In genomic region chr11:105520398-105520797, GRCm38 (mm10) we compare ENCODE assay signal across 26 mouse cellular contexts.
DNase-seq lines count a peak whose midpoint lies in the region; ATAC-seq lines count a peak whose summit lies in the region.
"Had no signal": no experiment of that assay in that cellular context is flagged by ENCODE, and none has a peak within 500 bp of the region (broad histone marks: within the 10 kb centered on the region; RNA-seq: fewer than 3 reads in every experiment).

No protein-coding gene starts in this region.

- H3K4me2 ChIP-seq in forebrain, embryonic 14.5 days (ENCODE audit: low read length), result no peak overlapping the region
- no peak overlapping the region for H3K4me2 ChIP-seq in forebrain, embryonic 12.5 days
- H3K4me2 ChIP-seq in liver, embryonic 11.5 days, result no peak overlapping the region
- H3K4me2 ChIP-seq: embryonic facial prominence, embryonic 12.5 days; heart, embryonic 13.5 days; hindbrain, embryonic 14.5 days; limb, embryonic 12.5 days; lung, embryonic 15.5 days; midbrain, embryonic 11.5 days had no signal

- peak; percentile 54 for DNase-seq in forebrain, embryonic 14.5 days (ENCODE audit: low spot score)
- peak; percentile 49 to 59 for DNase-seq in right cerebral cortex, postnatal 10 days (ENCODE audit: low spot score in 2 of 2)
- no peak for DNase-seq in right cerebral cortex, postnatal 4 days
- DNase-seq in cerebellum, adult 9-11 months, result peak; percentile 49
- DNase-seq in retina, postnatal 1 day, result no peak
- no peak for DNase-seq in liver, embryonic 11.5 days (ENCODE audit: low spot score)
- DNase-seq in T-cell, adult 2 months (ENCODE audit: low spot score), result no peak
- DNase-seq: adrenal gland, postnatal 25 days; embryo, embryonic 11 days; heart, adult 2 months; heart, postnatal 10 days; kidney, adult 11 months; kidney, postnatal 14 days; layer of hippocampus, adult 9-11 months; lung, postnatal 36 days; right cerebral cortex, adult 18-20 months; thymus, adult 2 months had no signal

- no peak overlapping the region for H3K27ac ChIP-seq in forebrain, embryonic 14.5 days (ENCODE audit: low read depth, low read length)
- no peak overlapping the region for H3K27ac ChIP-seq in forebrain, embryonic 12.5 days
- no peak overlapping the region for H3K27ac ChIP-seq in liver, embryonic 11.5 days (ENCODE audit: low read depth, low read length)
- H3K27ac ChIP-seq: embryonic facial prominence, embryonic 12.5 days; heart, adult 2 months; heart, embryonic 13.5 days; hindbrain, embryonic 14.5 days; limb, embryonic 12.5 days; lung, embryonic 15.5 days had no signal

- no peaks in the 10 kb centered on the region for H3K27me3 ChIP-seq in forebrain, embryonic 14.5 days (replicated peaks; ENCODE audit: control insufficient read depth, insufficient read depth, low read length)
- H3K27me3 ChIP-seq in forebrain, embryonic 12.5 days, result no peaks in the 10 kb centered on the region
- no peaks in the 10 kb centered on the region for H3K27me3 ChIP-seq in liver, embryonic 11.5 days (replicated peaks; ENCODE audit: control insufficient read depth, insufficient read depth, low read length)
- H3K27me3 ChIP-seq: embryonic facial prominence, embryonic 12.5 days; heart, embryonic 13.5 days; limb, embryonic 12.5 days; lung, embryonic 15.5 days; Patski had no signal

- 85% methylated on average over 3 of the region's 3 CpGs for WGBS in forebrain, embryonic 14.5 days
- 87% methylated on average over 3 of the region's 3 CpGs for WGBS in forebrain, embryonic 12.5 days
- WGBS in liver, embryonic 11.5 days, result 85% methylated on average over 3 of the region's 3 CpGs

- H3K9me3 ChIP-seq in forebrain, embryonic 14.5 days (replicated peaks; ENCODE audit: control insufficient read depth, low read length), result no peaks in the 10 kb centered on the region
- no peaks in the 10 kb centered on the region for H3K9me3 ChIP-seq in forebrain, embryonic 12.5 days
- no peaks in the 10 kb centered on the region for H3K9me3 ChIP-seq in liver, embryonic 11.5 days (ENCODE audit: control insufficient read depth, low read length)
- H3K9me3 ChIP-seq: embryonic facial prominence, embryonic 12.5 days; heart, embryonic 13.5 days; limb, embryonic 12.5 days; lung, embryonic 15.5 days had no signal

- H3K4me3 ChIP-seq in forebrain, embryonic 14.5 days (ENCODE audit: low read depth, low read length), result no peak overlapping the region
- H3K4me3 ChIP-seq in forebrain, embryonic 12.5 days (replicated peaks), result no peak overlapping the region
- no peak overlapping the region for H3K4me3 ChIP-seq in liver, embryonic 11.5 days (ENCODE audit: low read depth, low read length)
- H3K4me3 ChIP-seq: embryonic facial prominence, embryonic 12.5 days; heart, adult 2 months; heart, embryonic 13.5 days; limb, embryonic 12.5 days; lung, embryonic 15.5 days had no signal

- H3K9ac ChIP-seq in forebrain, embryonic 14.5 days (ENCODE audit: low read length), result no peak overlapping the region
- H3K9ac ChIP-seq in forebrain, embryonic 12.5 days, result no peak overlapping the region
- H3K9ac ChIP-seq in liver, embryonic 11.5 days (ENCODE audit: low read depth, low read length), result no peak overlapping the region
- H3K9ac ChIP-seq: embryonic facial prominence, embryonic 12.5 days; heart, embryonic 13.5 days; hindbrain, embryonic 14.5 days; limb, embryonic 12.5 days; lung, embryonic 15.5 days had no signal

- H3K4me1 ChIP-seq in forebrain, embryonic 14.5 days (ENCODE audit: control insufficient read depth, insufficient read depth, low read length), result peaks cover 9% of the 10 kb centered on the region
- peaks cover 11% of the 10 kb centered on the region; the same call in 1 of the 2 replicates for H3K4me1 ChIP-seq in forebrain, embryonic 12.5 days
- no peaks in the 10 kb centered on the region for H3K4me1 ChIP-seq in liver, embryonic 11.5 days (replicated peaks; ENCODE audit: control insufficient read depth, insufficient read depth, low read length)

- no peak for ATAC-seq in forebrain, embryonic 14.5 days
- no peak for ATAC-seq in forebrain, embryonic 12.5 days (ENCODE audit: low FRiP score)
- no peak for ATAC-seq in liver, embryonic 11.5 days (replicated peaks; ENCODE audit: low FRiP score)
- ATAC-seq: midbrain, embryonic 16.5 days; Patski had no signal

- no peaks in the 10 kb centered on the region for H3K36me3 ChIP-seq in forebrain, embryonic 14.5 days (ENCODE audit: control insufficient read depth, insufficient read depth, low read length)
- no peaks in the 10 kb centered on the region for H3K36me3 ChIP-seq in forebrain, embryonic 12.5 days (replicated peaks)
- H3K36me3 ChIP-seq in liver, embryonic 11.5 days (ENCODE audit: control insufficient read depth, insufficient read depth, low read length), result no peaks in the 10 kb centered on the region
- H3K36me3 ChIP-seq: embryonic facial prominence, embryonic 12.5 days; heart, embryonic 13.5 days; limb, embryonic 12.5 days; lung, embryonic 15.5 days had no signal

Comparison
In these comparisons a context has a peak if more than half of its experiments do, and no peak if none do; other contexts are left out.
1. DNase-seq: peak in forebrain, embryonic 14.5 days (single experiment), right cerebral cortex, postnatal 10 days (2 of 2) and cerebellum, adult 9-11 months (single experiment); none in right cerebral cortex, postnatal 4 days (single experiment), retina, postnatal 1 day (single experiment), liver, embryonic 11.5 days (single experiment) and T-cell, adult 2 months (single experiment).